16 mouse cellular contexts compared by ENCODE assay signal in the genomic region with DNA sequence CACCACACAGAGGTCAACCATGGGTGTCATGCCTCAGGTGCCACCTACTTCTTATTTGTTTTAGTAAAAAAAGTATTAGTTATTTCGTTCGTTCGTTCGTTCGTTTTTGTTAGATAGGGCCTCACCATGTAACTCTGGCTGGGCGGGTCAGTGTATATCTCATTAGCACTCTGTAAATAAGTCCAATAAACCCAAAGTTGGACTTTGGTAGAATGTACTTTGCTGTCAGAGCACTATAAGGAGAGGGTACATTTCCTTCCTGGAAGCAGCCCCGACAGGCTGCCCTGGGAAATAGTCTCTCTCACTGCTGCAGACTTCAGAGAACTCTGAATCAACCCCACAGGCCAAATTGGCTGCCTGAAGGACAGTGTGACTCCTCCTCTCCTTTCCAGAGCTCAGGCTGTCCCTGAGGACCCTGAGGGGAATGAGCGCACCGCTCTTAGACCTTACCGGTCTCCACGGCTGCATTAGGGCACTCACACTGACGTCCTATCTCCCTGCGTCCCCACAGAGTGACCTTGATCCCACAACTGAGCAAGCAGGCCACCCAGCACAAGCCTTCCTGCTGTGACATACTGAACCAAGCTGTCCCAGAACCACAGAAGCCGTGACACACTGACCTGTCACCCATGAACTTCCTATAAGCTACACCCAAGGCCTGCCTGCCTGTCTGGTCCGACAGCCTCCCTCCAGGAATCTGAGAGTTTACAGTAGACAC. TPM values are rescaled to one million over a fixed set of nuclear protein-coding genes. Genes with fewer than 3 reads are reported as not detected.
DNase-seq lines count a peak whose midpoint lies in the region; ATAC-seq and TF ChIP-seq lines count a peak whose summit lies in the region.
"Had no signal": no experiment of that assay in that cellular context is flagged by ENCODE, and none has a peak within 500 bp of the region (broad histone marks: within the 10 kb centered on the region; RNA-seq: fewer than 3 reads in every experiment).

No protein-coding gene starts in this region.

- no peak overlapping the region for H3K4me3 ChIP-seq in hindbrain, embryonic 10.5 days
- no peak overlapping the region for H3K4me3 ChIP-seq in hindbrain, postnatal 0 days (ENCODE audit: low read length)
- H3K4me3 ChIP-seq in midbrain, embryonic 13.5 days (replicated peaks) = no peak overlapping the region
- no peak overlapping the region for H3K4me3 ChIP-seq in midbrain, embryonic 14.5 days (replicated peaks; ENCODE audit: low read depth, low read length)
- H3K4me3 ChIP-seq: embryonic facial prominence, embryonic 13.5 days; forebrain, embryonic 15.5 days; lung, embryonic 15.5 days had no signal

- ATAC-seq in hindbrain, postnatal 0 days = no peak
- no peak for ATAC-seq in midbrain, embryonic 13.5 days
- ATAC-seq in midbrain, embryonic 14.5 days (ENCODE audit: low FRiP score, low TSS enrichment) = no peak
- ATAC-seq: forebrain, embryonic 15.5 days had no signal

- H3K27ac ChIP-seq in hindbrain, embryonic 10.5 days = peak overlapping the region; percentile 71; the same call in 1 of the 2 replicates
- no peak overlapping the region for H3K27ac ChIP-seq in hindbrain, postnatal 0 days
- 0 out of 2 replicates have a peak overlapping the region, but pooled peaks have one; percentile 19 for H3K27ac ChIP-seq in midbrain, embryonic 13.5 days
- H3K27ac ChIP-seq in midbrain, embryonic 14.5 days (replicated peaks; ENCODE audit: low read depth, low read length) = no peak overlapping the region
- H3K27ac ChIP-seq: embryonic facial prominence, embryonic 13.5 days; forebrain, embryonic 15.5 days; lung, embryonic 15.5 days had no signal

- no peak for TF ChIP-seq CTCF in hindbrain, postnatal 0 days (IDR thresholded peaks at IDR 0.05; ENCODE audit: low read depth)

- WGBS in hindbrain, embryonic 10.5 days = 79% methylated on average over 15 of the region's 15 CpGs
- 74% methylated on average over 15 of the region's 15 CpGs for WGBS in hindbrain, postnatal 0 days
- WGBS in midbrain, embryonic 13.5 days = 76% methylated on average over 15 of the region's 15 CpGs
- WGBS in midbrain, embryonic 14.5 days = 76% methylated on average over 15 of the region's 15 CpGs

- H3K9ac ChIP-seq in hindbrain, postnatal 0 days (replicated peaks; ENCODE audit: low read length) = no peak overlapping the region
- H3K9ac ChIP-seq in midbrain, embryonic 13.5 days (replicated peaks) = no peak overlapping the region; the same call in 1 of the 2 replicates
- H3K9ac ChIP-seq in midbrain, embryonic 14.5 days (replicated peaks; ENCODE audit: low read length) = no peak overlapping the region
- H3K9ac ChIP-seq: embryonic facial prominence, embryonic 13.5 days; forebrain, embryonic 15.5 days; lung, embryonic 15.5 days had no signal

- intact Hi-C loops in left cerebral cortex, postnatal 4 days (cut with DNase I) = no loop called here

- H3K27me3 ChIP-seq in hindbrain, embryonic 10.5 days (ENCODE audit: insufficient read depth, poor library complexity, severe bottlenecking) = no peaks in the 10 kb centered on the region
- H3K27me3 ChIP-seq in hindbrain, postnatal 0 days (ENCODE audit: insufficient read depth, low read length) = no peaks in the 10 kb centered on the region
- no peaks in the 10 kb centered on the region for H3K27me3 ChIP-seq in midbrain, embryonic 13.5 days
- H3K27me3 ChIP-seq in midbrain, embryonic 14.5 days (ENCODE audit: control insufficient read depth, insufficient read depth, low read length) = no peaks in the 10 kb centered on the region
- H3K27me3 ChIP-seq: embryonic facial prominence, embryonic 13.5 days; forebrain, embryonic 15.5 days; lung, embryonic 15.5 days had no signal

- peaks cover 13% of the 10 kb centered on the region for H3K36me3 ChIP-seq in hindbrain, embryonic 10.5 days
- no peaks in the 10 kb centered on the region for H3K36me3 ChIP-seq in hindbrain, postnatal 0 days (ENCODE audit: insufficient read depth, low read length)
- H3K36me3 ChIP-seq in midbrain, embryonic 13.5 days = no peaks in the 10 kb centered on the region
- no peaks in the 10 kb centered on the region for H3K36me3 ChIP-seq in midbrain, embryonic 14.5 days (ENCODE audit: control insufficient read depth, insufficient read depth, low read length)
- H3K36me3 ChIP-seq: embryonic facial prominence, embryonic 13.5 days; forebrain, embryonic 15.5 days; lung, embryonic 15.5 days had no signal

- H3K9me3 ChIP-seq in hindbrain, embryonic 10.5 days = no peaks in the 10 kb centered on the region
- no peaks in the 10 kb centered on the region for H3K9me3 ChIP-seq in hindbrain, postnatal 0 days (ENCODE audit: low read length)
- no peaks in the 10 kb centered on the region for H3K9me3 ChIP-seq in midbrain, embryonic 13.5 days
- no peaks in the 10 kb centered on the region for H3K9me3 ChIP-seq in midbrain, embryonic 14.5 days (ENCODE audit: control insufficient read depth, low read length)
- H3K9me3 ChIP-seq: embryonic facial prominence, embryonic 13.5 days; forebrain, embryonic 15.5 days; lung, embryonic 15.5 days had no signal

- H3K4me2 ChIP-seq in hindbrain, postnatal 0 days (ENCODE audit: low read depth, low read length) = no peak overlapping the region
- no peak overlapping the region for H3K4me2 ChIP-seq in midbrain, embryonic 13.5 days (replicated peaks)
- H3K4me2 ChIP-seq in midbrain, embryonic 14.5 days (ENCODE audit: low read length) = no peak overlapping the region
- H3K4me2 ChIP-seq: embryonic facial prominence, embryonic 13.5 days; forebrain, embryonic 15.5 days; lung, embryonic 15.5 days had no signal

- DNase-seq in adrenal gland, adult (ENCODE audit: inconsistent age in 2 of 2, low spot score in 1 of 2) = peak; percentile 83 to 85
- DNase-seq in adrenal gland, postnatal 25 days = no peak
- no peak for DNase-seq in hindbrain, embryonic 10.5 days (ENCODE audit: low spot score)
- DNase-seq in hindbrain, postnatal 0 days (ENCODE audit: low spot score) = no peak
- DNase-seq in midbrain, embryonic 14.5 days = no peak
- no peak for DNase-seq in right cerebral cortex, postnatal 36 days (ENCODE audit: low spot score in 2 of 2)
- DNase-seq in left cerebral cortex, postnatal 4 days = no peak
- DNase-seq: cerebellum, postnatal 36 days; gastrocnemius, postnatal 14 days; layer of hippocampus, adult 9-11 months; right cerebral cortex, postnatal 25 days had no signal

- H3K4me1 ChIP-seq in hindbrain, embryonic 10.5 days (replicated peaks) = peaks cover 93% of the 10 kb centered on the region
- peaks cover 31% of the 10 kb centered on the region for H3K4me1 ChIP-seq in hindbrain, postnatal 0 days (ENCODE audit: insufficient read depth, low read length)
- peaks cover 84% of the 10 kb centered on the region for H3K4me1 ChIP-seq in midbrain, embryonic 13.5 days (replicated peaks)
- H3K4me1 ChIP-seq in midbrain, embryonic 14.5 days (ENCODE audit: control insufficient read depth, insufficient read depth, low read length) = peaks cover 44% of the 10 kb centered on the region

RNA-seq across cellular contexts. Expression of gene Ccdc85c, which starts 23.2 kb away (rescaled TPM):
- total RNA-seq in adrenal gland, postnatal 25 days (2021) = 19.4 and 19.9 TPM in 2 replicates
- 14.3 and 16.0 TPM in 2 replicates for polyA plus RNA-seq in hindbrain, embryonic 10.5 days (2016; fragmentation: Nextera tagmentation; extraction: Ambion mirVana)
- 86.3 and 94.7 TPM in 2 replicates for total RNA-seq in hindbrain, postnatal 0 days (2014; rRNA removed)
- polyA plus RNA-seq in hindbrain, postnatal 0 days (2015; fragmentation: Nextera tagmentation; extraction: Ambion mirVana) = 16.9 and 17.0 TPM in 2 replicates
- polyA plus RNA-seq in midbrain, embryonic 13.5 days (2015; fragmentation: Nextera tagmentation; extraction: Ambion mirVana) = 19.5 and 21.5 TPM in 2 replicates
- 20.9 and 22.3 TPM in 2 replicates for polyA plus RNA-seq in midbrain, embryonic 14.5 days (2014; fragmentation: Nextera tagmentation; extraction: Ambion mirVana)
- 10 to 100 TPM; 60.2 to 64.1 TPM for total RNA-seq in left cerebral cortex, postnatal 4 days (2021)

RNA-seq across cellular contexts. Expression of gene Hhipl1, which starts 54.1 kb away (rescaled TPM):
- total RNA-seq in adrenal gland, postnatal 25 days (2021) = 0.48 and 0.67 TPM in 2 replicates
- 3.0 and 3.2 TPM in 2 replicates for polyA plus RNA-seq in hindbrain, embryonic 10.5 days (2016; fragmentation: Nextera tagmentation; extraction: Ambion mirVana)
- total RNA-seq in hindbrain, postnatal 0 days (2014; rRNA removed) = 10.2 and 10.8 TPM in 2 replicates
- 2.8 and 3.2 TPM in 2 replicates for polyA plus RNA-seq in hindbrain, postnatal 0 days (2015; fragmentation: Nextera tagmentation; extraction: Ambion mirVana)
- polyA plus RNA-seq in midbrain, embryonic 13.5 days (2015; fragmentation: Nextera tagmentation; extraction: Ambion mirVana) = 2.0 and 2.9 TPM in 2 replicates
- 1.3 and 1.6 TPM in 2 replicates for polyA plus RNA-seq in midbrain, embryonic 14.5 days (2014; fragmentation: Nextera tagmentation; extraction: Ambion mirVana)
- total RNA-seq in left cerebral cortex, postnatal 4 days (2021) = 1 to 10 TPM; 6.3 to 6.6 TPM
- total RNA-seq: megakaryocyte-erythroid progenitor cell, adult 5-6 weeks had no signal

Comparison
In these comparisons a context has a peak if more than half of its experiments do, and no peak if none do; other contexts are left out.
1. DNase-seq: peak in adrenal gland, adult (2 of 2); none in adrenal gland, postnatal 25 days (single experiment), hindbrain, embryonic 10.5 days (single experiment), hindbrain, postnatal 0 days (single experiment), midbrain, embryonic 14.5 days (single experiment), right cerebral cortex, postnatal 36 days (0 of 2) and left cerebral cortex, postnatal 4 days (single experiment).
2. H3K27ac ChIP-seq: peak in hindbrain, embryonic 10.5 days (single experiment) and midbrain, embryonic 13.5 days (single experiment); none in hindbrain, postnatal 0 days (single experiment) and midbrain, embryonic 14.5 days (single experiment).